Mouse (Mus musculus): ENCODE measurements around the gene Cmc1.
"Not testable (repeated sequence)": the region's sequence is repeated elsewhere in the genome, so short reads cannot be mapped to it uniquely, and the experiment has no call there.

The Cmc1 gene

GRCm38 (mm10) chr9:118140356-118140755, 9.6 kb downstream of the Cmc1 start:
- DNase-seq (ENCODE audit: low read depth, low spot score): not testable (repeated sequence)

GRCm38 (mm10) chr9:118110360-118110710, 39.6 kb downstream of the Cmc1 start:
- DNase-seq (ENCODE audit: low read depth, low spot score): no peak

GRCm38 (mm10) chr9:118109697-118110359, 40.1 kb downstream of the Cmc1 start:
- DNase-seq (ENCODE audit: low read depth, low spot score): no peak

- no peak for DNase-seq (ENCODE audit: low read depth, low spot score)
Observed at GRCm38 (mm10) chr9:118108527-118109011, 41.4 kb downstream of the Cmc1 start.

GRCm38 (mm10) chr9:118101802-118102201, 48.2 kb downstream of the Cmc1 start:
- peak; percentile 53 for DNase-seq (ENCODE audit: low read depth, low spot score)

- DNase-seq (ENCODE audit: low read depth, low spot score): no peak
Observed at GRCm38 (mm10) chr9:118100484-118100883, 49.5 kb downstream of the Cmc1 start.

- DNase-seq (ENCODE audit: low read depth, low spot score): peak; percentile 32
Observed at GRCm38 (mm10) chr9:118099395-118099794, 50.6 kb downstream of the Cmc1 start.

- no peak for DNase-seq (ENCODE audit: low read depth, low spot score)
Observed at GRCm38 (mm10) chr9:118083834-118084233, 66.1 kb downstream of the Cmc1 start.

- DNase-seq (ENCODE audit: low read depth, low spot score): peak; percentile 16
Observed at GRCm38 (mm10) chr9:118082575-118083431, 67.2 kb downstream of the Cmc1 start.

- no peak for DNase-seq (ENCODE audit: low read depth, low spot score)
Observed at GRCm38 (mm10) chr9:118073358-118073757, 76.6 kb downstream of the Cmc1 start.

GRCm38 (mm10) chr9:118072101-118072500, 77.9 kb downstream of the Cmc1 start:
- no peak for DNase-seq (ENCODE audit: low read depth, low spot score)

GRCm38 (mm10) chr9:118071337-118071736, 78.6 kb downstream of the Cmc1 start:
- no peak for DNase-seq (ENCODE audit: low read depth, low spot score)

- DNase-seq (ENCODE audit: low read depth, low spot score): no peak
Observed at GRCm38 (mm10) chr9:118070442-118070841, 79.5 kb downstream of the Cmc1 start.

- DNase-seq (ENCODE audit: low read depth, low spot score): no peak
Observed at GRCm38 (mm10) chr9:118059101-118059500, 90.9 kb downstream of the Cmc1 start.

GRCm38 (mm10) chr9:118053286-118053685, 96.7 kb downstream of the Cmc1 start:
- peak; percentile 26 for DNase-seq (ENCODE audit: low read depth, low spot score)

- DNase-seq (ENCODE audit: low read depth, low spot score): peak; percentile 65
Observed at GRCm38 (mm10) chr9:118045011-118045533, 104.9 kb downstream of the Cmc1 start.

GRCm38 (mm10) chr9:118043581-118043980, 106.4 kb downstream of the Cmc1 start:
- DNase-seq (ENCODE audit: low read depth, low spot score): no peak

- no peak for DNase-seq (ENCODE audit: low read depth, low spot score)
Observed at GRCm38 (mm10) chr9:118042738-118043137, 107.2 kb downstream of the Cmc1 start.

- no peak for DNase-seq (ENCODE audit: low read depth, low spot score)
Observed at GRCm38 (mm10) chr9:118041646-118042045, 108.3 kb downstream of the Cmc1 start.

- DNase-seq (ENCODE audit: low read depth, low spot score): no peak
Observed at GRCm38 (mm10) chr9:118041022-118041400, 109.0 kb downstream of the Cmc1 start.

GRCm38 (mm10) chr9:118040218-118041021, 109.6 kb downstream of the Cmc1 start, which contains the start of gene Azi2:
TSS of gene Azi2 (plus strand) at chr9:118040499.
- DNase-seq (ENCODE audit: low read depth, low spot score): peak; percentile 97

- DNase-seq (ENCODE audit: low read depth, low spot score): no peak
Observed at GRCm38 (mm10) chr9:118034990-118035389, 115.0 kb downstream of the Cmc1 start.
